Mouse (Mus musculus): ENCODE results near the gene Runx3.
A peak's percentile ranks its signal among the peaks of the same experiment; 100 is the strongest.
"Not testable (repeated sequence)": the region's sequence is repeated elsewhere in the genome, so short reads cannot be mapped to it uniquely, and the experiment has no call there.

Gene Runx3

GRCm38 (mm10) chr4:135171304-135171875 lies 50.9 kb downstream of the Runx3 start:
- DNase-seq, result no peak

- DNase-seq, result no peak
Observed at GRCm38 (mm10) chr4:135175406-135176120, 55.1 kb downstream of the Runx3 start.

GRCm38 (mm10) chr4:135177568-135177967 lies 57.1 kb downstream of the Runx3 start:
- DNase-seq, result no peak

GRCm38 (mm10) chr4:135179077-135179481 lies 58.6 kb downstream of the Runx3 start:
- DNase-seq, result peak in 1 of 2 experiments; percentile 58

- no peak for DNase-seq
Observed at GRCm38 (mm10) chr4:135181819-135182218, 61.4 kb downstream of the Runx3 start.

GRCm38 (mm10) chr4:135184277-135184676 lies 63.8 kb downstream of the Runx3 start:
- not testable (repeated sequence) for DNase-seq

GRCm38 (mm10) chr4:135189452-135190008 lies 69.1 kb downstream of the Runx3 start:
- DNase-seq, result peak in 1 of 2 experiments; percentile 55

GRCm38 (mm10) chr4:135190364-135190763 lies 69.9 kb downstream of the Runx3 start:
- DNase-seq, result peak in 1 of 2 experiments; percentile 24

GRCm38 (mm10) chr4:135191185-135191584 lies 70.7 kb downstream of the Runx3 start:
- no peak for DNase-seq

- DNase-seq, result no peak
Observed at GRCm38 (mm10) chr4:135191604-135192003, 71.2 kb downstream of the Runx3 start.

- DNase-seq, result peak in 1 of 2 experiments; percentile 45
Observed at GRCm38 (mm10) chr4:135192841-135193240, 72.4 kb downstream of the Runx3 start.

GRCm38 (mm10) chr4:135197857-135198256 lies 77.4 kb downstream of the Runx3 start:
- no peak for DNase-seq

- DNase-seq, result no peak
Observed at GRCm38 (mm10) chr4:135201771-135202170, 81.3 kb downstream of the Runx3 start.

GRCm38 (mm10) chr4:135203279-135203678 lies 82.8 kb downstream of the Runx3 start:
- DNase-seq, result no peak

GRCm38 (mm10) chr4:135203806-135204560 lies 83.5 kb downstream of the Runx3 start:
- DNase-seq, result no peak

GRCm38 (mm10) chr4:135204666-135205065 lies 84.2 kb downstream of the Runx3 start:
- DNase-seq, result no peak

- no peak for DNase-seq
Observed at GRCm38 (mm10) chr4:135205254-135205653, 84.8 kb downstream of the Runx3 start.

- DNase-seq, result peak; percentile 92 to 94
Observed at GRCm38 (mm10) chr4:135205711-135206600, 85.5 kb downstream of the Runx3 start.

- DNase-seq, result no peak
Observed at GRCm38 (mm10) chr4:135209846-135210245, 89.4 kb downstream of the Runx3 start.

GRCm38 (mm10) chr4:135219652-135220051 lies 99.2 kb downstream of the Runx3 start:
- peak; percentile 84 to 94 for DNase-seq

GRCm38 (mm10) chr4:135220641-135221040 lies 100.2 kb downstream of the Runx3 start:
- no peak for DNase-seq
